Mouse (Mus musculus) liver, embryonic 14.5 days (tissue): ENCODE data around the gene Insc.

Source experiments
- CTCF ChIP-seq: IDR thresholded peaks from 2 replicates; pipeline ENCODE4 v1.5.1; 2016; ENCODE audit warnings: antibody characterized with exemption, low read depth, control low read depth
- EP300 ChIP-seq: IDR thresholded peaks from 2 replicates; pipeline ENCODE4 v1.6.1; 2016; ENCODE audit warnings: antibody characterized with exemption, low read depth

DNA sequence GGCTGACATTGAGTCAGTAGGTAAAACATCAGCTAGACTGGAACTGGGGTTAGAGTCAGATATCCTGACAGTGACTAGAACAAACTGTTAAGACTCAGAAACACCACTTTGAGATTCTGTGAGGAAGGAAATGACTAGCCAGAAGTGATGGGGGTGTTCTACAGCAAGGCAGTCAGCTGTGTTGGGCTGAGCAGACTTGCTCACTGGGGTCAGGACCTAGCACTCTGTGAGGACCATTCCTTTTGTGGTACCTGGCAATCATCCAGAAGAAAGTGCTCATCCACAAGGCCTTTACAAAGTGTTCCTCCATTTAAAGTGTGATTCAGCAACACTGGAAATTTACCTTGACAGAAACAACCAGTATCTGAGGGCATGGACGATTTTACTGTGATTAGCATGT, 31.0 kb upstream of the Insc start:
- TF ChIP-seq CTCF (no peak), EP300 (no peak)
